Mouse (Mus musculus) NIH3T3 (cell line): ENCODE results near the gene Dtx3l.

Experiments
- DNase-seq: peaks from one replicate; pipeline ENCODE4 v3.0.0-alpha.2; 2012; ENCODE audit warnings: low read depth

Dtx3l gene

DNA sequence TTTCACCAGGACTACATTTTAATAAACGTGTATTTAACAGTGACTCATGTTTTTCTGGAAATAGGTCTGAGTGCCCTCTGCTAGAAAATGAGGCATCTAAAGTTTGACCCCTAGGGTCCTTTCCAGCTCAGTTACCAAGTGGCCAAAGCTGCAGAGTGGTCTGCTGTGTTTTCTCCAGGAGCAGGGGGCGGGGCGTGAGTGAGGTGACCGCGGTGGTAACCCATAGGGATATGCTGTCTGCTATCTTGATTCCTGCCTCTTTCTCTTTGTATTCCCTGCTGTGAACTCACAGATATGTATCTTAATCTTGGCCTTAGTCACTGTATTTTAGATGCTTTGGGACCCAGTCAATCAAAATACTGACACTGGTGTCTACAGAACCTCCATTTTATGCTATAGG lies 14.6 kb downstream of the Dtx3l start:
- no peak for DNase-seq

- no peak for DNase-seq
Measured at GRCm38 (mm10) chr16:35923546-35924198, 15.3 kb downstream of the Dtx3l start.

DNA sequence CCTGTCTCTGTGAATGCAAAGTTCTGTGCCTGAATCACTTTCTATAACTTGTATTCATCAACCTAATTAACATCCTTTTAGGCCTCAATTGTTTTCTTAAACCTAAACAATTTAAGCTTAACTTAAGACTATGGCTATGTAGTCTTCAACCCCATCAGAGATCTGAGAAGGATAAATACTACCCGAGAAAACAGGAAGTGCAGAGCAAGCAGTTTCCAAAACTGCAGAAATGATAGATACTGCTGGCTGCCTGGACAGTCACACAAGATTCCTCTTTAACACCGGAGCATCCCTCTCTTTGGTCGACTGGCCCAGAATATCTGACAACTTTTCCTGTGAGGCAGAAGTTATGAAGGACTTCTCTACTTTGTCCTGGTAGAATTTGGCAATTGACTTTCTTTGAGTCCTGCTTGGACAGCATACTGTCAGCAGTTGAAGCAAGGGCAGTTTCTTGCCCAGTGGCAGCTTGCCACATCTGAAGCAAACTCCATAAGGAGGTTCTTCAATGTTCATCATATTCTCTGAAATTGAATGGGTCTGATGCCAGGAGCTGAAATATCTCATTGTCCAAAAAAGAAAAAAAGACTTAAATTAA lies 16.6 kb downstream of the Dtx3l start:
- no peak for DNase-seq

DNA sequence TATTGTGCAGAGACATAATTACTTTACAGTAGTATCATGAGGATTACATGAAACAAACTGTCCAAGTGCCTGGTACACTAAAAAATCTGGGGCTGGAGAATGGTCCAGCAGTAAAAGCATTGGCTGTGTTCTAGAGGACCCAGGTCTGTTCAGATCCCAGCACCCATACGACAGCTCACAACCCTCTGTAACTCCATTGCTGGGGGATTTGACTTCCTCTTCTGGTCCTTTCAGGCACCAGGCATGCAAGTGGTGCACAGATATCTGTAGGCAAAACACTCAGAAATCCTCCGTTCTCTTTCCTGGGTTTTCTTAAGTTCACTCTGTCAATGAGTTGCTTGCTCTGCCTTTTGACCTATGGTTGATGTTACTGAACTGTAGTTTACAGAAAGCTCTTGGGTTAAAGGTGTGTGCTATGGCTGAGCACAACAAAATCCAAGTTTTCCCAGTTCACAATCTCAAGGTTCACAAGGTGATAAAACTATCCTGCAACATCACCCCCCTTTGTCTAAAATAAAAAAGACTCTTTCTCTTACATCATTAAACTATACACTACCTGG lies 17.2 kb downstream of the Dtx3l start:
- no peak for DNase-seq

GRCm38 (mm10) chr16:35918721-35919543 lies 20.0 kb downstream of the Dtx3l start:
- DNase-seq = peak; percentile 25

- DNase-seq = no peak
Measured at GRCm38 (mm10) chr16:35914301-35914700, 24.6 kb downstream of the Dtx3l start.

- peak; percentile 51 for DNase-seq
Measured at GRCm38 (mm10) chr16:35913526-35913925, 25.4 kb downstream of the Dtx3l start.

GRCm38 (mm10) chr16:35911449-35911848 lies 27.5 kb downstream of the Dtx3l start:
- no peak for DNase-seq

- DNase-seq = no peak
Measured at GRCm38 (mm10) chr16:35907432-35908201, 31.3 kb downstream of the Dtx3l start.

- DNase-seq = no peak
Measured at GRCm38 (mm10) chr16:35906887-35907286, 32.1 kb downstream of the Dtx3l start.

DNA sequence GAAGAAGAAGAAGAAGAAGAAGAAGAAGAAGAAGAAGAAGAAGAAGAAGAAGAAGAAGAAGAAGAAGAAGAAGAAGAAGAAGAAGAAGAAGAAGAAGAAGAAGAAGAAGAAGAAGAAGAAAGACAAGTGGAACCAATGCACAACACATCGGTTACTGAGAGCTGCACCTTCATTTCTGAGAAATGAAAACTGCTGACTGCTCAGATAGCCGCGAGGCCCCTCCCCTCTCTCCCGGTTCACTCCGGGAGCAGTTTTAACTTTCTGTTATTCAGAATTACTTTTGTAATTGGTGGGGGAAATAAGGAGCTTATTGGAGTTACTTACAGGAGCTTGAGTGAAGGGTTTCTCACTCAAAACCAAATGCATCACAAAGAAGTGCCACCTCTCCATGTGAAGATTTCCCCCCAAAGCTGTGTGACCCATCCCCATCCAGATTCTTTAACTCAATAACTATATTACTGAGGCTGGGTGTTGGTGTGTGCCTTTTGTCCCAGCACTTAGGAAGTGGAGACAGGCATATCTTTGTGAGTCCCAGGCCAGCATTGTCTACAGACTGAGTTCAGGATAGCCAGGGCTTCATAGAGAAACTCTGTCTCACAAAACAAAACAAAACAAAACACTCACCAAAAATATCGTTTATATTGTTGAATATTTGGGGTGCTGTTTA lies 33.0 kb downstream of the Dtx3l start:
- no peak for DNase-seq

DNA sequence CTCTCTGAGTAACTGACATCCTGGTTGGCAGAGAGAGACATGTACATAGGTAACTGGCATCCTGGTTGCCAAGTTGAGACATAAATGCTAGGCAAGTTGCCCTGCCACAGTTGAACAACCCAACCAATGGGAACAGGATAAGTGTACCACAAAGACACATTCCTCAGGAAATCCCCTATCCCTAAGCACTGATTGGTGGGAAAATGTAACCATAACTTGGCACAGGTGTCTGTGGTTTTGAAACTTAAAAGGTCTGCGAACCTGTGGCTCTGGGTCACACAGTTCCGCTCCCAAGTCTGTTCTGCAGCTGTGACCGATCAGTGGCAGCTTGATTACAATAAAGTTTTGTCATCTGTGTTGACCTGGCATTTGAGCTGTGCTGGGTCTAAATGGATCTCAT lies 33.6 kb downstream of the Dtx3l start:
- peak; percentile 9 for DNase-seq

DNA sequence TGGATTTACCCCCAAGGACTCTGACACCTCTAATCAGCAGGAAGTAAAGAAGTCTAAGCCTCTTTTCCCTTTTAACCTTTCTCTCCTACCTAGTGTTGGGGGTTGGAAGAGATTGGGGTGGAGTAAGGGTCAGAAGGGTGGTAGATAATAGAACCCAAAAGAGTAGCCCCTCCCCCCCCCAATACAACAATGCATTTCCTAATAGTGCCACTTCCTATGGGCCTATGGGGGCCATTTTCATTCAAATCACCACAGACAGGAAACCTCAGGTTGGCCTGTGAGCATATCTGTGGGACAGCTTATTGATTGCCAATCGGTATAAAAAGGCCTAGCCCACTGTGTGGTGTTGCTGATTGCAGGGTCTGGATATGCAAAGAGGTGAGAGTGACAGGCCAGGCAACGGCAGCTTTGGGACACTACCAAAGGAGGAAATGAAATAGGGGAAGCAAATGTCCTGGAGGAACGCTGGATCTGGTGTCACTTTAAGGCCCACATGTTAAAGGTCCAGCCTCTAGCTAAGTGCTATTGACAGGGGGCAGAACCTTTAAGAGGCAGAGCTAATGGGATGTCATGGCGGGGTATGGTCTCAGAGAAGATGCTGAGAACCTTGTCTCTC lies 34.7 kb downstream of the Dtx3l start:
- no peak for DNase-seq

DNA sequence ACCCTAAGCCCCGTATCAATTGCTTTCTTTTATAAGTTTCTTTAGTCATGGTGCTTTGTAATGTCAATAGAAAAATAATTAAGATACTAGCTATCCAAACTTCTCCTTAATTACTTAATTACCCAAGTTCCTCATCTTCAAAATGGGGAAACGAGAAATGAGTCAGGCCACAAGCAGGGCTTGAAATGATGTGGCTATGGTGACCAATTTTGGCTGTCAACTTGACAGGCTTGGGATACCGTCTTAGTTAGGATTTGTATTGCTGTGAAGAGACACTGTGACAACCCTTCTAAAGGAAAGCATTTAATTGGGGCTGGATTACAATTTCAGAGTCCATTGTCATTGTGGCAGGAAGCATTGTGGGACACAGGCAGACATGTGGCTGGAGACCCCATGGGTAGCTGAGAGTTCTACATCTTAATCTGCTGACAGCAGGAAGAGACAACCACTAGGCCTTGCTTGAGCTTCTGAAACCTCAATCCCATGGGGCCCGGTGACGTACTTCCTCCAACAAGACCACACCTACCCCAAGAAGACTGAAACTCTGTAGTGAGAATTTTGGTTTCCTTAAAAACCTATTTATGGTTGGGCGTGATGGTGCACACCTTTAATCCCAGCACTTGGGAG lies 35.8 kb downstream of the Dtx3l start:
- DNase-seq = no peak

GRCm38 (mm10) chr16:35900541-35900940 lies 38.4 kb downstream of the Dtx3l start:
- no peak for DNase-seq

DNA sequence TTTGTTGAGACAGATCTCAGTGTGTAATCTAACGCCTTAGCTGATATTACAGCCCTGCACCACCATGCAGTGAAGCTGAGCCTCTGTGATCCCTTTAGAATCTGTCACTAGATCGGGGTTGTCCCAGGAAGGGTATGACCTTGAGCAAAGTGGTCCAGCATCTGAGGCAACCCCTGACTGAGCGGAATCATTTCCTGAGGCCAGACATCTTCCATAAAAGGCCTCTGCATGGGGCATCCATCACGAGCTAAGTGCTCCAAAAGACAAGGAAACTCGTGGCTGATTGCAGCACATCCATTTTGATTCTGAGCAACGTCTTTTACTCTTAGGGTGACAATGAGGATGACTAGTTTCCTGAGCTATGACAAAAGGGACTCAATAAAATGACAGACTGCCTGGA lies 44.0 kb downstream of the Dtx3l start:
- DNase-seq = no peak

DNA sequence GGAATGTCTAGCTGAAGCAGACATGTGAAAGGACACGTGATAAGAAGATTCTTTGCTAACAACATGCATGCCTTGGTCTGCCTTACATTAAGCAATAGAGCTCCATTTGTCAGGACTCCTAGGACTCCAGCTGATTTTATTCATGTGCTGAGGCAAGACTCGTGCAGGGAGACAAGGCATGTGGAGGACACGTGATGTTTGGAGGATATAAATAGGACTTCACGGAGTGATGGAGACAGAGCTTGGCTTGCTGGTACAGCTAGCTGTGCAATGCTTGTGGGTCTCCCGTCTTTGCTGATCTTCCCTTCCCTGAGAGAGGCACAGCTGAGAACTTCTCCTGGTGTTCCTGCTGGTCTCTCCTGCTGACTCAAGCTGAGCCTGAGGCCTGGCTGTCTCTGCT lies 47.3 kb downstream of the Dtx3l start:
- peak; percentile 32 for DNase-seq

GRCm38 (mm10) chr16:35890645-35891044 lies 48.3 kb downstream of the Dtx3l start:
- no peak for DNase-seq

DNA sequence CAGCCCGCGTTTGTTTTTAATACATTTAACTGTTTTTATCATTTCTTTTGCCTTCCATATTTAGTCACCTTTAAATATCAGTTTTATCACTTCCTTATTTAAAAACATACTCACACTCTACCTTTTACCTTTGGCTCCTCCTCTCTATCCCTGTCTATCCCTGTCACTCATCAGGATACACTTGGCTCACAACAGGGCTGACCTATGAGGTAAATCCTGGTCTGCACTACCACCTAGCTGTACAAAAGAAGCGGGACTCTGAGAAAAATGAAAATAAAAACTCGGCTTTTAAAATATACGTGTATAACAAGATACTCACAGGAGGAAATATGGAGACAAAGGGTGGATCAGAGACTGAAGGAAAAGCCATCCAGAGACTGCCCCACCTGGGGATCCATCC lies 50.0 kb downstream of the Dtx3l start:
- DNase-seq = no peak

DNA sequence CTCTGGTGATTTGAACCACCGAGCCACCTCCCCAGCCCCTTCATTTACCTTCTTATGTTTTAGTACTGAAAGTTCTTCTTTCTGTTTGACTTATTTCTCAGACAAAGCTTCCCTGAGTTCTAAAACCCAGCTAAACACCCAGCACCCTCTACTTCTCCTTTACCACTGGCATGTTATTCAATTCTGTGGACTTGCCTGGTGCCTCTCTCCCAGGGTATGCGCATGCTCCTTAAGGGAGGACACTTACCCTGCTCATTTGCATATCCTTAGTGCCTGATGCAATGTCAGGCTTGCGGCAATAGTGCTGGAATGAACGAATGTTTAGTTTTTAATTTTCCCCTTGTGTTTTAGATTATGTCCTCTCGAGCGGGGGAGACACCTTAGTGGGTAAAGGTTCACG lies 50.8 kb downstream of the Dtx3l start:
- no peak for DNase-seq
